Mouse (Mus musculus) stomach, embryonic 16.5 days (tissue): ENCODE results near the gene Tex22. TPM values are rescaled to one million over a fixed set of nuclear protein-coding genes. Genes with fewer than 3 reads are reported as not detected.

ENCODE experiments used
- ATAC-seq: fragments of 200-750 bp; cut with Nextera tagmentation; 2 replicates; pipeline ENCODE4 v1.8.0; 2017; ENCODE audit warnings: moderate number of reproducible peaks, moderate TSS enrichment; ENCODE audit not compliant: insufficient read depth, low FRiP score
- H3K27ac ChIP-seq: fragments of 300-500 bp; sonication (generic); 2 replicates; pipeline ENCODE4 v1.5.1; 2014; ENCODE audit warnings: low read length
- H3K27me3 ChIP-seq: fragments of 300-500 bp; sonication (generic); 2 replicates; pipeline ENCODE4 v1.6.1; 2014; ENCODE audit warnings: low read length, control low read depth, mixed read lengths; ENCODE audit not compliant: control insufficient read depth, insufficient read depth
- H3K36me3 ChIP-seq: fragments of 300-500 bp; sonication (generic); 2 replicates; pipeline ENCODE4 v1.6.1; 2014; ENCODE audit warnings: low read length; ENCODE audit not compliant: control insufficient read depth, insufficient read depth
- H3K4me1 ChIP-seq: fragments of 300-500 bp; sonication (generic); 2 replicates; pipeline ENCODE4 v1.6.1; 2014; ENCODE audit warnings: low read length, control low read depth, mixed read lengths; ENCODE audit not compliant: control insufficient read depth, insufficient read depth
- H3K4me2 ChIP-seq: fragments of 300-500 bp; sonication (generic); 2 replicates; pipeline ENCODE4 v1.6.1; 2014; ENCODE audit warnings: low read depth, low read length, mixed read lengths
- H3K4me3 ChIP-seq: fragments of 300-500 bp; sonication (generic); replicated peaks from 2 replicates; pipeline ENCODE4 v1.5.1; 2014; ENCODE audit warnings: mild to moderate bottlenecking, low read length
- H3K9ac ChIP-seq: fragments of 300-500 bp; sonication (generic); 2 replicates; pipeline ENCODE4 v1.6.1; 2014; ENCODE audit warnings: low read length
- H3K9me3 ChIP-seq: fragments of 300-500 bp; sonication (generic); replicated peaks from 2 replicates; pipeline ENCODE4 v1.6.1; 2016; ENCODE audit warnings: low read length, control low read depth; ENCODE audit not compliant: control insufficient read depth
- WGBS: fragments of 180-500 bp; shearing (Covaris S2); extraction: QIAGEN DNeasy Blood & Tissue Kit; methylation state at CpG from one replicate; pipeline ENCODE4 v1.1.7; 2014; 5-methylcytosine and 5-hydroxymethylcytosine counted together
- polyA plus RNA-seq: library from polyadenylated mRNA; unstranded; fragments of >200 nt; fragmentation: Nextera tagmentation; extraction: Ambion mirVana; gene quantifications from 2 replicates; pipeline ENCODE4 v1.2.1, GENCODE M21; 2015

Gene Tex22
- polyA plus RNA-seq, 1 experiment from 2014 or later = not detected

DNA sequence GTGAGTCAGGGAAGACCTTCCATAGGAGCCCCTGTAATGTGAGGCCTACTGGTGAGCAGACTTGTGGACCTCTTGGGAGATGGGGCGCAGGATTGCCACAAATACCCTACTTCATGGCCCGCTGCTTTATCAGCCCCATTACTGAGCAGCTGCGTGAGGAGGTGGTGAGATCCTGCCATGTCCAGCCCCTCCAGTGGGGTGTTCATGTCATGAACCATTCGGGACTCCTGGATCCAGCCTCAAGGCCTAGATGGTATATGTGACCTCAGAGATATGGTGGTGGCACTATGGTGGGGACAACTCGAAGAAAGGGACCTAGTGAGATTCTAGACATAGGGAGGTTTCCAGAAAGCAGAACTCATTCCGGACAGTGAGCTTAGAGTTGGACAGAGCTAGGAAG lies 14.8 kb downstream of the Tex22 start:
- Histone ChIP-seq H3K27ac (no peak overlapping the region), H3K9ac (no peak overlapping the region), H3K9me3 (no peaks in the 10 kb centered on the region), H3K27me3 (no peaks in the 10 kb centered on the region), H3K4me3 (no peak overlapping the region), H3K36me3 (no peaks in the 10 kb centered on the region), H3K4me1 (no peaks in the 10 kb centered on the region), H3K4me2 (no peak overlapping the region)
- WGBS = 89% methylated on average over 6 of the region's 6 CpGs
- ATAC-seq = no peak

DNA sequence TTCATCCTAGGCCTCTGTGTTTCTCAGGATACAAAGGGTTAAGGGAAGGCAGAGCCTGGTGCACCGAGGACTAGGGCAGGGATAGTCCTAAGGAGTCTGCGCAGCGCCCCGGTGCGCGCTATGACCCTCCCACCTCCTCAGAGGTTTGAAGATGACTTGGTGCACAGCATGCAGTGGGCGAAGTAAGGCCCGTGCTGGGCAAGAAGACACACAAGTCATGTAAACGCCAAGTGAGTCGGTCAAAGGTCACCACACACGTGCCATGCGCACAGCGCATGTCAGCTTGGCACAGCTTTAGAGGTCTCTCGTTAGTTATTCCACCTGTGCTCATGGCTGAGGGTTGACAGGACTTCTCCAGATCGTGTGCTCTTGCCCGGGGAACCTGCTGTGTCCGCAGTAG lies 15.8 kb downstream of the Tex22 start:
- Histone ChIP-seq H3K4me2 (no peak overlapping the region), H3K36me3 (no peaks in the 10 kb centered on the region), H3K9me3 (no peaks in the 10 kb centered on the region), H3K27ac (no peak overlapping the region), H3K4me1 (no peaks in the 10 kb centered on the region), H3K4me3 (no peak overlapping the region), H3K9ac (no peak overlapping the region), H3K27me3 (no peaks in the 10 kb centered on the region)
- 84% methylated on average over 17 of the region's 17 CpGs for WGBS
- ATAC-seq = no peak

DNA sequence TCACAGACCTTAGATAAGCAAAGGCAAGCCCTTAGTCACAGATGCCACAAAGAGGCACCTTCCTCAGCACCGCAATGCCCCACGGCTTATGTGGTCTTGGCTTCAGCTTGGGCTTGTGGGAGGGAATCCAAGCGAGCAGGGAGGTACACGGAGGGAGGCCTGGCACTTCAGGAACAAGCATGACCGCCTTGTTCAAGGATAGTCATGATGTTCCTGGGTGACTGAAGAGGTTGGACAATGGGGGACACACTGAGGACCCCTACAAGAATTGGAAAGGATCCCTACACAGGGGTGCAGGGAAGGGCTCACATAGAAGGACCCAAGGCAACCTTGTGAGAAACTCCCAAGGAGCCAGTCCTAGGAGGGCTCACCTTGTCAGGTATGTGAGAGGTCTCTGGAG lies 22.7 kb downstream of the Tex22 start:
- no peaks in the 10 kb centered on the region for H3K9me3 ChIP-seq
- ATAC-seq = no peak
- 0 out of 2 replicates have a peak overlapping the region, but pooled peaks have one; percentile 78 for H3K4me2 ChIP-seq
- H3K27ac ChIP-seq = no peak overlapping the region
- H3K36me3 ChIP-seq = no peaks in the 10 kb centered on the region
- peaks cover 29% of the 10 kb centered on the region for H3K4me1 ChIP-seq
- no peaks in the 10 kb centered on the region for H3K27me3 ChIP-seq
- WGBS = 81% methylated on average over 5 of the region's 5 CpGs
- H3K9ac ChIP-seq = peak overlapping the region; percentile 100; the same call in 1 of the 2 replicates
- H3K4me3 ChIP-seq = no peak overlapping the region; the same call in 1 of the 2 replicates

DNA sequence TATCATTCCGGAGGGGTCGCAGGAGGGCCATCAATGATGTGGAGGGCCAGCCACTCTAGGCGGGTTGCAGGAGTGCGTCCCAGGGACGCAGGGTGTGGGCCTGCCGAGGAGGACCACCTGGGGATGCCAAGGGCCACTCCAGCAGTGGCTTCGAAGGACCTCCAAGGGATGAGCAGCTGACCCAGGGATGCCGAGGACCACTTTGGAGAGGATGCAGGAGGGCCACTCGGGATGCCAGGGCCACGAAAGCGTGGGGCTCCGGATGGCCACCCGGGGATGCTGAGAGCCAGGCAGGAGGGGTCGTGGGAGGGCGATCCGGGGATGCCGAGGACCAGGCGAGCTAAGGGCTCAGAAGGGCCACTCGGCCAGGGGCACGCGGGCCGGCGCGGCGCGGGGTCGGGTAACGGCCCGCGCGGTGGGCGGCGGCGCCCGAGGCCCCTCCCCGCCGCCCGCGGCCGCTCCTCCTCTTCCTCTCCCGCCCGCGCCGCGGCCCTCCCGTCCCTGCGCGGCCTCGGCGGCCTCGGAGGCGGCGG lies 23.5 kb downstream of the Tex22 start, which contains the start of gene Mta1:
Mta1 (plus strand) TSS at position 530 of the 533 bp plus-strand sequence.
- Histone ChIP-seq H3K9me3 (no peaks in the 10 kb centered on the region), H3K36me3 (no peaks in the 10 kb centered on the region), H3K9ac (peak within 1 kb of the TSS; percentile 100), H3K27me3 (no peaks in the 10 kb centered on the region), H3K4me3 (peak within 1 kb of the TSS; percentile 95), H3K27ac (peak within 1 kb of the TSS; percentile 69), H3K4me2 (peak within 1 kb of the TSS; percentile 85), H3K4me1 (peaks cover 29% of the 10 kb centered on the region)
- 3% methylated on average over 33 of the region's 53 CpGs for WGBS
- ATAC-seq = peak; percentile 79

DNA sequence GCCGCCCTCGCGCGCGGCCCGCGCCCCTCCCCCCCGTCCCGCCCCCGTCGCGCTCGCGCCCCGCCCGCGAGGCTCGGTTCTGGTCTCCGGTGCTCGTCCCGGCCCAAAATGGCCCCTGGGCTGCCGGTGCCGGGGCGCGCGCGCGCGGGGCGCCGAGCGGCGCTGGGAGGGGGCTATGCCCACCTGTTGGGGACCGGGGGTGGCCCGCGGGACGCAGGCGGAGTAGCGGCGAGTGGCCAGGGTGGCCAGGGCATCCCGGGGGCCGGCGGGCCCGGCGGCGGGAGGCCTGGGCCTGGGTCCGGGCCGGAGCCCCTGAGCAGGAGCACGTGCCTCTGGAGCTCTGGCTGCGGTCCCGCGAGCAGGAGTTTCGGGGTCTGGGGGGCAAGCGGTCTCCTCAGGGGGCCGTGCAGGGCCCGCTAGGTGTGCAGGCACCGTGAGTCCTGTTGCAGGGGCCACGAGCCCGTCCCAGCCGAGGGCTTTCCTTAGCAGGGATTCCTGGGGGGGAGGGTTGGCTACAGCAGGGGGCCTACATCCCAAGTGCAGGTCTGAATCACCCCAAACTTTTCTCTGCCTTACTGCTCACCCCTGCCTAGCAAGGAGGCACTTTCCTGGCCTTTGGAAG lies 24.3 kb downstream of the Tex22 start:
- ATAC-seq = peak; percentile 7; the same call in 1 of the 2 replicates
- WGBS = 3% methylated on average over 47 of the region's 60 CpGs
- H3K27ac ChIP-seq = peak overlapping the region; percentile 69
- H3K4me1 ChIP-seq = peaks cover 31% of the 10 kb centered on the region
- peak overlapping the region; percentile 85 for H3K4me2 ChIP-seq
- H3K9ac ChIP-seq = peak overlapping the region; percentile 100
- no peaks in the 10 kb centered on the region for H3K36me3 ChIP-seq
- H3K27me3 ChIP-seq = no peaks in the 10 kb centered on the region
- peak overlapping the region; percentile 95 for H3K4me3 ChIP-seq
- no peaks in the 10 kb centered on the region for H3K9me3 ChIP-seq

DNA sequence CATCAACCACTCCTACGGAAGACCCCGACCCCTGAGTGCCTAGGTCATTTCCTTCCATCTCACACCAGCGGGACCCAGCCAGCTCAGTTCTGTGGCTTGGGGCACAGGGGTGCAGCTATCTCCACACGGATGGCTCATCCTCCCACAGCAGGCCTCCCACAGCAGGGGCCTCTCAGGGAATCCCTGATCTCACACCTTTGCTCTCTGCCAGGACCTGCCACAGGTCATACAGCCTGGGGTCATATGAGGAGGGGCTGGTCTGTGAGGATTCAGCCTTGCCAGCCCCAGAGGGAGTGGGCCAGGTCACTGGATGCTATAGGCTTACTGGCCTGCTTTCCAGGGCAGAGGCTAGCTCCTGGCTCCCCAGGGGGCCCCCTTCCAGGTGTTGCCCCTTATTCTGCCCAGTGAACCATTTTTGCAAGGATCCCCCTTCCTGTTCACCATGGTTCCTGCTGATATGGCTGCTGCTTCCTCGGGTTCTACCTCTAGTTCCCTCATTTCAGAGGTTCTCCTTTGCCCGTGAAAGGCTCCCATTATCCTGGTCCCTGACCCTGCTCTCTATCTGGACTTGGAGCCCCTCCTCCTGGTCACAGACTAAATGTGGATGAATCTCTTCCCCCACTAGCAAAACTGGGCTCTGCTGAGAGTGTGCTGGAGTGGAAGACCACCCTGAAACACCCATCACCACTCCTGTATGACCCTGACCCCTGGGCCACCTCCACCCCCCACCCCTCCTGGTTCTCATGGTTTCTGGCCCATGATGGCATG lies 25.4 kb downstream of the Tex22 start:
- Histone ChIP-seq H3K27ac (no peak overlapping the region), H3K9ac (peak overlapping the region; percentile 100)
- 30% methylated on average over 6 of the region's 6 CpGs for WGBS

DNA sequence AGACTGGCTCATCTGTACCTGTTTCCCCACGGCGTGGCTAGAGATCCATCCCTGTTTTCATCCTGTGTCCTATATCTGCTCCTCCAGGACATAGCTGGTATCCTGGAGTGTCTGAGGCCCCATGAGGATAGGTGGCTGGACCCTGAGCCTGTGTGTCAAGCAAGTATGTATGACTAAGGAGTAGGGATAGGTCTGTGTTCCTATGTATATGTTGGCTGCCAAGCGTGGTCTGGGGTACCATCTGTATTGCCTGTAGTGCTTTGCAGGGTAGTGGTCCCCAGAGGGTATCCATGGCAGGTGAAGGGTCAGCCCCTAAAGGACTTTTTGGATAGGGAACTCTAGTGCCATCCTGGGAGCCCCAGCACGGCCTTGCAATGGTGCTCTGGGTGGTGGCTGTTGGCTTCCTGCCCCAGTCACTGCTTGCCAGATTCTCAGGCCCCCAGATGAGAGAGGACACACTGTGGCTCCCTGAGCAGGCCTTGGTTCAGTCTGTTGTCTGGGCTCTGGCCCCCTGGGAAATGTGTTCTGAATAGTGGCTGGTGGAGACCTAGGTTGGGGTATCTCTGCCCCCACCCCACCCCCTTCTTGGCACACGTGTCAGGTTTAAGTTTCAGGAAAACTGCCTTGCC lies 26.3 kb downstream of the Tex22 start:
- no peak overlapping the region for H3K4me2 ChIP-seq
- no peak overlapping the region for H3K27ac ChIP-seq
- ATAC-seq = no peak
- peak overlapping the region; percentile 100; the same call in 1 of the 2 replicates for H3K9ac ChIP-seq
- H3K4me3 ChIP-seq = no peak overlapping the region
- H3K9me3 ChIP-seq = no peaks in the 10 kb centered on the region
- no peaks in the 10 kb centered on the region for H3K36me3 ChIP-seq
- WGBS = 67% methylated on average over 5 of the region's 5 CpGs
- peaks cover 38% of the 10 kb centered on the region for H3K4me1 ChIP-seq
- H3K27me3 ChIP-seq = no peaks in the 10 kb centered on the region

More for the DNA sequence above, 25.4 kb downstream of the Tex22 start:
- no peak for ATAC-seq
- Histone ChIP-seq H3K27me3 (no peaks in the 10 kb centered on the region), H3K4me3 (peak overlapping the region; percentile 95), H3K4me1 (peaks cover 38% of the 10 kb centered on the region), H3K9me3 (no peaks in the 10 kb centered on the region), H3K36me3 (no peaks in the 10 kb centered on the region), H3K4me2 (peak overlapping the region; percentile 85)

DNA sequence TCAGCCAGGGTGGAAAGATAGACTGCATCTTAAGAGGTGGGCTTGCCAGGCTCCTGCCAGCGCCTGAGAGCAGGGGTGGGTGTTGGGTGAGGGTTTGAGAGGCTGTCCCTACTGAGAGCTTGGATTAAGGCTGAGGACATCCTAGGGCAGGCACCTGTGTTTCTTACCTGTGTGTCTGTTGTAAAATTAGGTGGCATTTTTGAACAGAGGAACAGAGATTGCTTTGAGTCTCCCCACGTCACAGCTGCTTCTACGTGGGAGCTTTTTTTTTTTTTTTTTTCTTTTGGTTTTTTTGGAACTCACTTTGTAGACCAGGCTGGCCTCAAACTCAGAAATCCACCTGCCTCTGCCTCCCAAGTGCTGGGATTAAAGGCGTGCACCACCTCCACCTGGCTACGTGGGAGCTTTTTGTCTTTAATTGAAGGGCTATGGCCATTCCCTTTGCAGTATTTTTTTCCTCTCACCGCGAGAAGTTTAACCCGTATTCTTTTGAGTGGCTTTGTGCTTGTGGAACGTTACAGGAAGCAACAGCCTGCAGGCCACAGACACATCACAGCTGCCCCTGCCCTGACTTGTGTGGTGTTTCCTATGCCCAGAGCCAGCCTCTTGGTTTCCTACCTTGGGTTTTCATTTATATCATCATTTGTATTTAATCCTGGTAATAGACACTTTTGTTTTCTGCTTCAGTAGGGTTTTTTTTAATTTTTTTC lies 27.1 kb downstream of the Tex22 start:
- H3K4me3 ChIP-seq = no peak overlapping the region
- H3K9ac ChIP-seq = no peak overlapping the region
- H3K4me2 ChIP-seq = no peak overlapping the region
- no peaks in the 10 kb centered on the region for H3K9me3 ChIP-seq
- H3K36me3 ChIP-seq = no peaks in the 10 kb centered on the region
- WGBS = 73% methylated on average over 9 of the region's 9 CpGs
- H3K4me1 ChIP-seq = peaks cover 38% of the 10 kb centered on the region
- no peak overlapping the region for H3K27ac ChIP-seq
- H3K27me3 ChIP-seq = no peaks in the 10 kb centered on the region
- ATAC-seq = no peak
